Comparison of ENCODE assay signal across 12 mouse cellular contexts in the genomic region with DNA sequence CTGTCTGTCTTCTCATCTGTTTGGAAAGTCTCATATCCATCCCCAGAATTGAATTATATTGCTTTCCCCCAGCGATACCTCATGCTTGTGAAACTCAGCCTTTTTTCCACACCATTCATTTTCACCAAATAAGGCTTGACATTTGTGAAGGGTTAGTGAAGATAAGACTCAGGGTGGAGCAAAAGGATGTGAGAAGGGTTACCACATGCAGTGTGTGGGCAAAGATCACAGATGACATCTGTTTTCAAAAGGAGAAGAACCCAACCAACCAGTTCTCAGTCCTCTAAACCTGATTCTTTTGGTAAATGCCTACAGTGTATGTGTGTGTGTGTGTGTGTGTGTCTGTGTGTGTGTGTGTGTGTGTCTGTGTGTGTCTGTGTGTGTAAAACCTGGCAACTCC.
DNase-seq lines count a peak whose midpoint lies in the region; ATAC-seq and TF ChIP-seq lines count a peak whose summit lies in the region.
"Had no signal": no experiment of that assay in that cellular context is flagged by ENCODE, and none has a peak within 500 bp of the region (broad histone marks: within the 10 kb centered on the region; RNA-seq: fewer than 3 reads in every experiment).

No protein-coding gene starts in this region.

- H3K36me3 ChIP-seq in myocyte (ENCODE audit: control insufficient read depth, insufficient read depth): no peaks in the 10 kb centered on the region
- H3K36me3 ChIP-seq: limb, embryonic 12.5 days had no signal

- peak; percentile 86 to 87 for ATAC-seq in hematopoietic stem cell, adult 5-6 weeks (replicated peaks in 1 of 2; ENCODE audit: insufficient read depth in 1 of 2, low FRiP score in 2 of 2, low TSS enrichment in 1 of 2, low read depth in 1 of 2, poor library complexity in 2 of 2, severe bottlenecking in 2 of 2)

- H3K79me2 ChIP-seq in myocyte (ENCODE audit: control insufficient read depth, insufficient read depth): no peaks in the 10 kb centered on the region

- no peak overlapping the region for H3K4me2 ChIP-seq in myocyte (ENCODE audit: low read depth)
- H3K4me2 ChIP-seq: heart, embryonic 11.5 days; hindbrain, embryonic 14.5 days; limb, embryonic 12.5 days had no signal

- DNase-seq in spleen, postnatal 36 days (ENCODE audit: low spot score in 2 of 2): peak; percentile 40 to 48
- no peak for DNase-seq in spleen, adult 18-20 months
- DNase-seq in thymus, postnatal 4 days: peak; percentile 27
- no peak for DNase-seq in adrenal gland, adult (ENCODE audit: inconsistent age in 2 of 2, low spot score in 1 of 2)
- no peak for DNase-seq in urinary bladder, postnatal 25 days (ENCODE audit: low spot score)
- DNase-seq in left cerebral cortex, adult 8-10 months (ENCODE audit: low spot score in 2 of 2): no peak
- DNase-seq: lung, postnatal 14 days had no signal

- H3ac ChIP-seq in myocyte (ENCODE audit: control insufficient read depth, insufficient read length): no peak overlapping the region

- H3K4me3 ChIP-seq in myocyte: no peak overlapping the region
- H3K4me3 ChIP-seq: limb, embryonic 12.5 days had no signal

- no peak for TF ChIP-seq POLR2A in myocyte (IDR thresholded peaks at IDR 0.05; ENCODE audit: insufficient read length, low read depth)

- no peaks in the 10 kb centered on the region for H3K27me3 ChIP-seq in myocyte (ENCODE audit: control insufficient read depth, insufficient read depth, insufficient read length)
- H3K27me3 ChIP-seq: limb, embryonic 12.5 days had no signal

TF ChIP-seq in myocyte, 11 proteins besides CTCF, POLR2A, EP300 and RAD21:
- peak; percentile 62 for TF ChIP-seq SRF (IDR thresholded peaks at IDR 0.05; ENCODE audit: control insufficient read depth, insufficient read length, low read depth)
- TF ChIP-seq MYOG (IDR thresholded peaks at IDR 0.05; ENCODE audit: control insufficient read depth in 1 of 3, insufficient read depth in 1 of 3, insufficient read length in 2 of 3, low read depth in 2 of 3): no peak
- TF ChIP-seq MYOD1 (IDR thresholded peaks at IDR 0.05; ENCODE audit: control insufficient read depth in 1 of 3, insufficient read length in 2 of 3, low read depth in 2 of 3): no peak
- no peak for TF ChIP-seq TCF3 (IDR thresholded peaks at IDR 0.05; ENCODE audit: insufficient read length, low read depth)
TF ChIP-seq in myocyte: peak in this region for 1.

Comparison
In these comparisons a context has a peak if more than half of its experiments do, and no peak if none do; other contexts are left out.
1. DNase-seq: peak in spleen, postnatal 36 days (2 of 2) and thymus, postnatal 4 days (single experiment); none in spleen, adult 18-20 months (0 of 2), adrenal gland, adult (0 of 2), urinary bladder, postnatal 25 days (single experiment) and left cerebral cortex, adult 8-10 months (0 of 2).